Mouse (Mus musculus) adrenal gland, postnatal 36 days (tissue): ENCODE results near the gene Lyrm4. TPM values are rescaled to one million over a fixed set of nuclear protein-coding genes. Genes with fewer than 3 reads are reported as not detected.

Source experiments
- total RNA-seq, 2 experiments: library from RNA; stranded (reverse); gene quantifications; 2 replicates each; pipeline ENCODE4 v1.2.3; 2021

Lyrm4 gene
- total RNA-seq, 2 experiments from 2014 or later: 19.0 to 22.9 TPM

Other genes with a start within 250 kb of the Lyrm4 start
- gene Rpp40, start 211.2 kb downstream of the Lyrm4 start, total RNA-seq: 10 to 100 TPM; 13.9 to 20.8 TPM
- 1 to 10 TPM in 1 of 2 experiments, under 1 TPM in 1; 0.79 to 3.7 TPM for gene Ppp1r3g, start 158.7 kb downstream of the Lyrm4 start, total RNA-seq
- 10 to 100 TPM; 80.9 to 94.7 TPM for gene Fars2, start 114 bp downstream of the Lyrm4 start, total RNA-seq